Mouse (Mus musculus): ENCODE data around the gene Notch2. TPM values are rescaled to one million over a fixed set of nuclear protein-coding genes. Genes with fewer than 3 reads are reported as not detected.

The Notch2 gene
- polyA plus RNA-seq, 1 experiment from 2014 or later: 10.8 TPM

- WGBS: 77% methylated on average over 8 of the region's 8 CpGs
- ATAC-seq (ENCODE audit: low FRiP score, low TSS enrichment) (no peak), DNase-seq (no peak)
- Histone ChIP-seq H3K9ac (replicated peaks; ENCODE audit: low read length) (no peak overlapping the region), H3K36me3 (ENCODE audit: control insufficient read depth, insufficient read depth, low read length) (no peaks in the 10 kb centered on the region), H3K4me3 (replicated peaks; ENCODE audit: low read depth, low read length) (no peak overlapping the region), H3K9me3 (ENCODE audit: control insufficient read depth, low read length) (no peaks in the 10 kb centered on the region), H3K4me1 (ENCODE audit: control insufficient read depth, insufficient read depth, low read length) (no peaks in the 10 kb centered on the region), H3K27ac (replicated peaks; ENCODE audit: low read depth, low read length) (no peak overlapping the region), H3K4me2 (ENCODE audit: low read length) (no peak overlapping the region), H3K27me3 (ENCODE audit: control insufficient read depth, insufficient read depth, low read length) (no peaks in the 10 kb centered on the region)
Measured at GRCm38 (mm10) chr3:98006046-98006691, 7.2 kb upstream of the Notch2 start.

- Histone ChIP-seq H3K9ac (replicated peaks; ENCODE audit: low read length) (no peak overlapping the region), H3K9me3 (ENCODE audit: control insufficient read depth, low read length) (no peaks in the 10 kb centered on the region), H3K4me3 (replicated peaks; ENCODE audit: low read depth, low read length) (no peak overlapping the region), H3K27ac (replicated peaks; ENCODE audit: low read depth, low read length) (no peak overlapping the region), H3K4me2 (ENCODE audit: low read length) (no peak overlapping the region), H3K4me1 (ENCODE audit: control insufficient read depth, insufficient read depth, low read length) (no peaks in the 10 kb centered on the region), H3K27me3 (ENCODE audit: control insufficient read depth, insufficient read depth, low read length) (peaks cover 1% of the 10 kb centered on the region; the same call in 1 of the 2 replicates), H3K36me3 (ENCODE audit: control insufficient read depth, insufficient read depth, low read length) (no peaks in the 10 kb centered on the region)
- DNase-seq (no peak), ATAC-seq (ENCODE audit: low FRiP score, low TSS enrichment) (no peak)
- 84% methylated on average over 5 of the region's 5 CpGs for WGBS
Measured at GRCm38 (mm10) chr3:98006973-98007372, 6.4 kb upstream of the Notch2 start.

GRCm38 (mm10) chr3:98008143-98008542 is 5.2 kb upstream of the Notch2 start:
- Histone ChIP-seq H3K4me1 (ENCODE audit: control insufficient read depth, insufficient read depth, low read length) (no peaks in the 10 kb centered on the region), H3K27me3 (ENCODE audit: control insufficient read depth, insufficient read depth, low read length) (peaks cover 5% of the 10 kb centered on the region), H3K36me3 (ENCODE audit: control insufficient read depth, insufficient read depth, low read length) (no peaks in the 10 kb centered on the region), H3K9me3 (ENCODE audit: control insufficient read depth, low read length) (no peaks in the 10 kb centered on the region), H3K4me2 (ENCODE audit: low read length) (no peak overlapping the region), H3K4me3 (replicated peaks; ENCODE audit: low read depth, low read length) (no peak overlapping the region), H3K27ac (replicated peaks; ENCODE audit: low read depth, low read length) (no peak overlapping the region), H3K9ac (replicated peaks; ENCODE audit: low read length) (no peak overlapping the region)
- ATAC-seq (ENCODE audit: low FRiP score, low TSS enrichment) (no peak), DNase-seq (no peak)
- 89% methylated on average over 6 of the region's 6 CpGs for WGBS

- no peak overlapping the region for H3K27ac ChIP-seq (replicated peaks; ENCODE audit: low read depth, low read length)
- H3K27me3 ChIP-seq (ENCODE audit: control insufficient read depth, insufficient read depth, low read length): peaks cover 5% of the 10 kb centered on the region
- no peak for ATAC-seq (ENCODE audit: low FRiP score, low TSS enrichment)
- 0 out of 2 replicates have a peak, but pooled peaks cover under 1% of the 10 kb centered on the region for H3K4me1 ChIP-seq (ENCODE audit: control insufficient read depth, insufficient read depth, low read length)
- H3K4me2 ChIP-seq (ENCODE audit: low read length): no peak overlapping the region
- no peak for DNase-seq
- no peak overlapping the region for H3K4me3 ChIP-seq (replicated peaks; ENCODE audit: low read depth, low read length)
- no peaks in the 10 kb centered on the region for H3K9me3 ChIP-seq (ENCODE audit: control insufficient read depth, low read length)
- WGBS: 53% methylated on average over 7 of the region's 7 CpGs
- H3K36me3 ChIP-seq (ENCODE audit: control insufficient read depth, insufficient read depth, low read length): no peaks in the 10 kb centered on the region
- H3K9ac ChIP-seq (replicated peaks; ENCODE audit: low read length): no peak overlapping the region
Measured at GRCm38 (mm10) chr3:98009190-98009840, 4.0 kb upstream of the Notch2 start.

- peak overlapping the region; percentile 81 for H3K4me3 ChIP-seq (replicated peaks; ENCODE audit: low read depth, low read length)
- peaks cover 9% of the 10 kb centered on the region for H3K27me3 ChIP-seq (ENCODE audit: control insufficient read depth, insufficient read depth, low read length)
- ATAC-seq (ENCODE audit: low FRiP score, low TSS enrichment) (no peak; the same call in 1 of the 2 replicates), DNase-seq (no peak)
- peak overlapping the region; percentile 86 for H3K4me2 ChIP-seq (ENCODE audit: low read length)
- H3K9ac ChIP-seq (replicated peaks; ENCODE audit: low read length): 0 out of 2 replicates have a peak overlapping the region, but pooled peaks have one; percentile 24
- H3K4me1 ChIP-seq (ENCODE audit: control insufficient read depth, insufficient read depth, low read length): 0 out of 2 replicates have a peak, but pooled peaks cover 3% of the 10 kb centered on the region
- no peaks in the 10 kb centered on the region for H3K36me3 ChIP-seq (ENCODE audit: control insufficient read depth, insufficient read depth, low read length)
- H3K9me3 ChIP-seq (ENCODE audit: control insufficient read depth, low read length): no peaks in the 10 kb centered on the region
- no peak overlapping the region for H3K27ac ChIP-seq (replicated peaks; ENCODE audit: low read depth, low read length)
- WGBS: under 1% methylated on average over 18 of the region's 18 CpGs
Measured at GRCm38 (mm10) chr3:98013086-98013400, 284 bp upstream of the Notch2 start.

GRCm38 (mm10) chr3:98015205-98016171 is 2.2 kb downstream of the Notch2 start:
- Histone ChIP-seq H3K4me2 (ENCODE audit: low read length) (peak overlapping the region; percentile 86), H3K4me1 (ENCODE audit: control insufficient read depth, insufficient read depth, low read length) (peaks cover 3% of the 10 kb centered on the region; the same call in 1 of the 2 replicates), H3K36me3 (ENCODE audit: control insufficient read depth, insufficient read depth, low read length) (no peaks in the 10 kb centered on the region), H3K27me3 (ENCODE audit: control insufficient read depth, insufficient read depth, low read length) (peaks cover 9% of the 10 kb centered on the region), H3K9me3 (ENCODE audit: control insufficient read depth, low read length) (no peaks in the 10 kb centered on the region), H3K27ac (replicated peaks; ENCODE audit: low read depth, low read length) (no peak overlapping the region), H3K4me3 (replicated peaks; ENCODE audit: low read depth, low read length) (0 out of 2 replicates have a peak overlapping the region, but pooled peaks have one; percentile 2), H3K9ac (replicated peaks; ENCODE audit: low read length) (no peak overlapping the region)
- 69% methylated on average over 14 of the region's 14 CpGs for WGBS
- DNase-seq: no peak
- no peak for ATAC-seq (ENCODE audit: low FRiP score, low TSS enrichment)

GRCm38 (mm10) chr3:98016901-98017591 is 3.7 kb downstream of the Notch2 start:
- no peak overlapping the region for H3K9ac ChIP-seq (replicated peaks; ENCODE audit: low read length)
- H3K4me2 ChIP-seq (ENCODE audit: low read length): no peak overlapping the region
- no peak overlapping the region for H3K27ac ChIP-seq (replicated peaks; ENCODE audit: low read depth, low read length)
- peaks cover 7% of the 10 kb centered on the region for H3K27me3 ChIP-seq (ENCODE audit: control insufficient read depth, insufficient read depth, low read length)
- ATAC-seq (ENCODE audit: low FRiP score, low TSS enrichment): no peak
- no peak overlapping the region for H3K4me3 ChIP-seq (replicated peaks; ENCODE audit: low read depth, low read length)
- H3K4me1 ChIP-seq (ENCODE audit: control insufficient read depth, insufficient read depth, low read length): peaks cover 3% of the 10 kb centered on the region; the same call in 1 of the 2 replicates
- no peaks in the 10 kb centered on the region for H3K36me3 ChIP-seq (ENCODE audit: control insufficient read depth, insufficient read depth, low read length)
- no peak for DNase-seq
- H3K9me3 ChIP-seq (ENCODE audit: control insufficient read depth, low read length): no peaks in the 10 kb centered on the region
- WGBS: 83% methylated on average over 5 of the region's 5 CpGs

GRCm38 (mm10) chr3:98018187-98018586 is 4.9 kb downstream of the Notch2 start:
- H3K36me3 ChIP-seq (ENCODE audit: control insufficient read depth, insufficient read depth, low read length): no peaks in the 10 kb centered on the region
- no peak overlapping the region for H3K9ac ChIP-seq (replicated peaks; ENCODE audit: low read length)
- no peak for DNase-seq
- H3K9me3 ChIP-seq (ENCODE audit: control insufficient read depth, low read length): no peaks in the 10 kb centered on the region
- peaks cover 3% of the 10 kb centered on the region; the same call in 1 of the 2 replicates for H3K27me3 ChIP-seq (ENCODE audit: control insufficient read depth, insufficient read depth, low read length)
- H3K4me2 ChIP-seq (ENCODE audit: low read length): no peak overlapping the region
- 86% methylated on average over 4 of the region's 4 CpGs for WGBS
- peaks cover 3% of the 10 kb centered on the region; the same call in 1 of the 2 replicates for H3K4me1 ChIP-seq (ENCODE audit: control insufficient read depth, insufficient read depth, low read length)
- H3K27ac ChIP-seq (replicated peaks; ENCODE audit: low read depth, low read length): no peak overlapping the region
- H3K4me3 ChIP-seq (replicated peaks; ENCODE audit: low read depth, low read length): no peak overlapping the region
- ATAC-seq (ENCODE audit: low FRiP score, low TSS enrichment): no peak

Measured in midbrain, embryonic 14.5 days (tissue).